In the genomic region with DNA sequence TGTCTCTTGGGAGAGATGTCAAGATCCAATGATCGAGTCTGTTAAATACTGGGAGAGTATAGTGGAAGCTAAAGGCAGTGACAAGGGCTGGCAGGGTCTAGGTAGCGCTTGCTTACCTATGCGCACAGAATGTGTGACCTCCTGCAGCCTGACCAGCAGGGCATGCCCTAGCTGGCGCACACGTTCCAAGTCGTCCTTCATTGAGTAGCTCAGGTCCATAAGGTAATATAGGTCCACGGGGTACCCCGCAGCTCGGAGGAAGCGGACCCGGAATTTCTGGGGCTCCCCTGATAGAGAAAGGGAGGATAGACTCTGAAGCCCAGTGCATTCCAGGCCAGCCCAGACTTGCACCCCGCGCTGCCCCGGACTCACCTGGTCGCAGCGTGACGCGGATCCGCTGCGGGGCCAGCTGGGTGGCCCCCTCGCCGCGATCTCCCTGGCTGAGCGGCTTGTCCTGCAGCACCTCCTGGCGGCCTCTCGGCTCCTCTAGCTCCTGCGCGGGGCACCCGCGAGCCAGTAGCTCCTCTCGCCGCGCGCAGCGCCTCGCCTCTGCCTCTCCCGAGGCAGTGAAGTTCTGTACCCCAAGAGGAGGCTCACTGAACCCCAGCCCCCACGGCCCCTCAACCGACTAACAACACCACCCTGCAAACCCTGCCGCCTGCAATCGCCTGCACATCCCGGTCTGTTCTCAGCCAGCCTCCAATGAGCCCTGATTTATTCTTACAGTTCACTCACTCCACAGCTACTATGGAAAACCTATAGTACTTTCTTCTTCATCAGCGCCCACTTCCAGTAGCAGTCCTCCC, we compare ENCODE assay signal across 8 mouse cellular contexts. TPM values are rescaled to one million over a fixed set of nuclear protein-coding genes. Genes with fewer than 3 reads are reported as not detected.
DNase-seq lines count a peak whose midpoint lies in the region; ATAC-seq and TF ChIP-seq lines count a peak whose summit lies in the region.

No protein-coding gene starts in this region.

- H3K4me1 ChIP-seq in hindbrain, embryonic 12.5 days: peaks cover 13% of the 10 kb centered on the region

- no peaks in the 10 kb centered on the region for H3K27me3 ChIP-seq in Patski
- H3K27me3 ChIP-seq in hindbrain, embryonic 12.5 days: peaks cover 37% of the 10 kb centered on the region

- H3K36me3 ChIP-seq in hindbrain, embryonic 12.5 days: no peaks in the 10 kb centered on the region
- H3K36me3 ChIP-seq in macrophage (ENCODE audit: inconsistent target): no peaks in the 10 kb centered on the region

- 4% methylated on average over 43 of the region's 43 CpGs for WGBS in hindbrain, embryonic 12.5 days
- WGBS in macrophage (ENCODE audit: missing documents): 14% methylated on average over 43 of the region's 43 CpGs

- H3K9ac ChIP-seq in hindbrain, embryonic 12.5 days: peak overlapping the region; percentile 57

- TF ChIP-seq CTCF in Patski (IDR thresholded peaks at IDR 0.05): peak; percentile 100
- peak; percentile 94 for TF ChIP-seq CTCF in left cerebral cortex, adult 2 months (IDR thresholded peaks at IDR 0.05)

- in situ Hi-C loops in Patski (cut with MboI; ENCODE audit: low pct_unique_long_range_greater_than_20kb): loop anchor here (5.0 kb wide), 2 partner anchors 47 to 107 kb away; no protein-coding TSS in a partner anchor

- POLR2A ChIA-PET in Patski (lab: Charles Lee): interaction anchor here (0.9 to 2.4 kb wide), 9 partner anchors 8 to 83 kb away, joined by 3 to 6 read pairs (median 4); a partner anchor contains a TSS

- peak overlapping the region; percentile 40 for H3K4me3 ChIP-seq in hindbrain, embryonic 12.5 days
- H3K4me3 ChIP-seq in left cerebral cortex, adult 2 months: peak overlapping the region; percentile 35
- peak overlapping the region; percentile 6; the same call in 1 of the 2 replicates for H3K4me3 ChIP-seq in macrophage (ENCODE audit: inconsistent target)

- peak; percentile 76 for ATAC-seq in Patski
- ATAC-seq in frontal cortex, adult (ENCODE audit: low TSS enrichment): peak; percentile 98
- ATAC-seq in hindbrain, embryonic 12.5 days (ENCODE audit: low FRiP score): peak; percentile 80

- intact Hi-C loops in left cerebral cortex, adult 2 months (cut with DNase I): loop anchor here (1.0 to 5.0 kb wide), 2 partner anchors 46 to 122 kb away; a partner anchor contains a TSS

- H3K27ac ChIP-seq in hindbrain, embryonic 12.5 days: no peak overlapping the region
- no peak overlapping the region for H3K27ac ChIP-seq in left cerebral cortex, adult 2 months
- H3K27ac ChIP-seq in macrophage: no peak overlapping the region

- H3K4me2 ChIP-seq in hindbrain, embryonic 12.5 days (replicated peaks): peak overlapping the region; percentile 82

- no peaks in the 10 kb centered on the region for H3K9me3 ChIP-seq in hindbrain, embryonic 12.5 days (replicated peaks)

- DNase-seq in Patski (ENCODE audit: low read depth, low spot score): no peak
- DNase-seq in cerebellum, adult 9-11 months: peak; percentile 83
- peak; percentile 79 to 83 for DNase-seq in left cerebral cortex, adult 2 months (ENCODE audit: extremely low spot score in 1 of 2, low spot score in 2 of 2)
- DNase-seq in right cerebral cortex, adult 18-20 months: peak; percentile 80
- peak; percentile 48 for DNase-seq in urinary bladder, postnatal 10 days (ENCODE audit: low spot score)

- peaks cover 16% of the 10 kb centered on the region for H3K79me2 ChIP-seq in macrophage (ENCODE audit: inconsistent target)

- CTCF ChIA-PET in Patski (lab: Charles Lee): interaction anchor here (0.7 to 7.3 kb wide), 23 partner anchors 8 to 133 kb away, joined by 3 to 71 read pairs (median 4); a partner anchor contains a TSS

RNA-seq across cellular contexts. Expression of a gene that starts 7.4 kb away (rescaled TPM):
- polyA plus RNA-seq in Patski (2021) (0.35 TPM), macrophage (2018) (3.5 to 14.3 TPM (median 5.0 TPM) in 3 replicates)
- 1.1 and 2.2 TPM in 2 replicates for polyA plus RNA-seq in hindbrain, embryonic 12.5 days (2016; fragmentation: Nextera tagmentation; extraction: Ambion mirVana)
- total RNA-seq in left cerebral cortex, adult 2 months (2021): 1 to 10 TPM in 1 of 2 experiments, under 1 TPM in 1; 0.86 to 1.3 TPM
- total RNA-seq in macrophage (2018; cell fraction: chromatin; rRNA removed): 10 to 100 TPM in 1 of 26 experiments, 1 to 10 TPM in 25; 1.1 to 10.8 (median 4.2) TPM
- total RNA-seq in macrophage (2018; cell fraction: cytosol; rRNA removed): 10 to 100 TPM in 10 of 26 experiments, 1 to 10 TPM in 16; 5.1 to 12.2 (median 8.6) TPM
- total RNA-seq in macrophage (2018; cell fraction: nucleus; rRNA removed): 10 to 100 TPM in 24 of 26 experiments, 1 to 10 TPM in 2; 8.5 to 27.7 (median 18.2) TPM

RNA-seq across cellular contexts. Expression of a gene that starts 19.9 kb away (rescaled TPM):
- polyA plus RNA-seq in Patski (2021): 79.6 TPM
- polyA plus RNA-seq in hindbrain, embryonic 12.5 days (2016; fragmentation: Nextera tagmentation; extraction: Ambion mirVana): 49.3 and 53.5 TPM in 2 replicates
- 10 to 100 TPM; 28.5 to 30.4 TPM for total RNA-seq in left cerebral cortex, adult 2 months (2021)
- total RNA-seq in macrophage (2018; cell fraction: chromatin; rRNA removed): 100 to 1,000 TPM in 1 of 26 experiments, 10 to 100 TPM in 25; 36.0 to 107 (median 63.6) TPM
- 10 to 100 TPM; 11.4 to 28.7 (median 19.8) TPM for total RNA-seq in macrophage (2018; cell fraction: cytosol; rRNA removed)
- 10 to 100 TPM; 12.8 to 61.6 (median 32.1) TPM for total RNA-seq in macrophage (2018; cell fraction: nucleus; rRNA removed)
- polyA plus RNA-seq in macrophage (2018): 10.6 to 26.7 TPM (median 14.8 TPM) in 3 replicates

RNA-seq across cellular contexts. Expression of a gene that starts 21.3 kb away (rescaled TPM):
- 96.4 TPM for polyA plus RNA-seq in Patski (2021)
- polyA plus RNA-seq in hindbrain, embryonic 12.5 days (2016; fragmentation: Nextera tagmentation; extraction: Ambion mirVana): 111 and 113 TPM in 2 replicates
- total RNA-seq in left cerebral cortex, adult 2 months (2021): 10 to 100 TPM; 69.6 to 72.4 TPM
- 100 to 1,000 TPM in 7 of 26 experiments, 10 to 100 TPM in 19; 25.8 to 134 (median 81.1) TPM for total RNA-seq in macrophage (2018; cell fraction: chromatin; rRNA removed)
- total RNA-seq in macrophage (2018; cell fraction: cytosol; rRNA removed): 10 to 100 TPM; 10.5 to 36.0 (median 27.7) TPM
- 10 to 100 TPM; 24.6 to 90.4 (median 49.6) TPM for total RNA-seq in macrophage (2018; cell fraction: nucleus; rRNA removed)
- 18.5 to 29.1 TPM (median 19.8 TPM) in 3 replicates for polyA plus RNA-seq in macrophage (2018)

RNA-seq across cellular contexts. Expression of a gene that starts 32.9 kb away (rescaled TPM):
- polyA plus RNA-seq in Patski (2021): 32.0 TPM
- polyA plus RNA-seq in hindbrain, embryonic 12.5 days (2016; fragmentation: Nextera tagmentation; extraction: Ambion mirVana): 42.2 and 45.6 TPM in 2 replicates
- total RNA-seq in left cerebral cortex, adult 2 months (2021): 10 to 100 TPM; 13.8 to 17.1 TPM
- 10 to 100 TPM in 25 of 26 experiments, 1 to 10 TPM in 1; 9.2 to 63.4 (median 21.5) TPM for total RNA-seq in macrophage (2018; cell fraction: chromatin; rRNA removed)
- total RNA-seq in macrophage (2018; cell fraction: cytosol; rRNA removed): 10 to 100 TPM in 25 of 26 experiments, 1 to 10 TPM in 1; 9.0 to 21.1 (median 17.2) TPM
- 10 to 100 TPM; 14.7 to 49.4 (median 23.3) TPM for total RNA-seq in macrophage (2018; cell fraction: nucleus; rRNA removed)
- 4.7 to 19.6 TPM (median 7.5 TPM) in 3 replicates for polyA plus RNA-seq in macrophage (2018)

RNA-seq across cellular contexts. Expression of a gene that starts 46.0 kb away (rescaled TPM):
- polyA plus RNA-seq in Patski (2021) (0.03 TPM), macrophage (2018) (not detected in 3 replicates)
- polyA plus RNA-seq in hindbrain, embryonic 12.5 days (2016; fragmentation: Nextera tagmentation; extraction: Ambion mirVana): 0.30 and 0.49 TPM in 2 replicates
- not detected for total RNA-seq in left cerebral cortex, adult 2 months (2021)
- not detected for total RNA-seq in macrophage (2018; cell fraction: chromatin; rRNA removed)
- total RNA-seq in macrophage (2018; cell fraction: cytosol; rRNA removed): not detected
- total RNA-seq in macrophage (2018; cell fraction: nucleus; rRNA removed): not detected
